Mouse (Mus musculus): ENCODE measurements at regions not wholly inside any gene's neighbourhood (a gene's known extent, or its start where the extent isn't known, plus 50 kb on each side); places are given as distances from the start of the nearest gene placed in this dataset.

- peak; percentile 37 for DNase-seq (ENCODE audit: low spot score)
- no peak; the same call in 1 of the 2 replicates for ATAC-seq (ENCODE audit: low FRiP score)
- WGBS, result 76% methylated on average over 10 of the region's 10 CpGs
These were observed 64.9 kb upstream of the Sipa1l1 start for GRCm38 (mm10) chr12:82104211-82104610.

GRCm38 (mm10) chr12:82105184-82106031, 63.7 kb upstream of the Sipa1l1 start:
- H3K4me3 ChIP-seq (replicated peaks; ENCODE audit: low read length), result no peak overlapping the region
- 0 out of 2 replicates have a peak, but pooled peaks cover 5% of the 10 kb centered on the region for H3K4me1 ChIP-seq (replicated peaks; ENCODE audit: control insufficient read depth, insufficient read depth, low read length)
- no peak overlapping the region for H3K4me2 ChIP-seq (replicated peaks)
- H3K27me3 ChIP-seq (ENCODE audit: control insufficient read depth, insufficient read depth, low read length), result no peaks in the 10 kb centered on the region
- DNase-seq (ENCODE audit: low spot score), result no peak
- H3K9ac ChIP-seq, result no peak overlapping the region
- WGBS, result 69% methylated on average over 17 of the region's 17 CpGs
- ATAC-seq (ENCODE audit: low FRiP score), result no peak
- H3K36me3 ChIP-seq (replicated peaks; ENCODE audit: control insufficient read depth, insufficient read depth), result no peaks in the 10 kb centered on the region
- H3K27ac ChIP-seq, result no peak overlapping the region
- no peaks in the 10 kb centered on the region for H3K9me3 ChIP-seq (ENCODE audit: control insufficient read depth, low read length)

More at GRCm38 (mm10) chr12:82104211-82104610, 64.9 kb upstream of the Sipa1l1 start:
- Histone ChIP-seq H3K9ac (no peak overlapping the region), H3K4me2 (replicated peaks) (no peak overlapping the region), H3K27me3 (ENCODE audit: control insufficient read depth, insufficient read depth, low read length) (no peaks in the 10 kb centered on the region), H3K9me3 (ENCODE audit: control insufficient read depth, low read length) (no peaks in the 10 kb centered on the region), H3K4me3 (replicated peaks; ENCODE audit: low read length) (no peak overlapping the region), H3K4me1 (replicated peaks; ENCODE audit: control insufficient read depth, insufficient read depth, low read length) (0 out of 2 replicates have a peak, but pooled peaks cover 5% of the 10 kb centered on the region), H3K36me3 (replicated peaks; ENCODE audit: control insufficient read depth, insufficient read depth) (no peaks in the 10 kb centered on the region), H3K27ac (no peak overlapping the region)

- 74% methylated on average over 7 of the region's 7 CpGs for WGBS
- ATAC-seq (ENCODE audit: low FRiP score) (no peak), DNase-seq (ENCODE audit: low spot score) (no peak)
- Histone ChIP-seq H3K27me3 (ENCODE audit: control insufficient read depth, insufficient read depth, low read length) (no peaks in the 10 kb centered on the region), H3K36me3 (replicated peaks; ENCODE audit: control insufficient read depth, insufficient read depth) (no peaks in the 10 kb centered on the region), H3K4me2 (replicated peaks) (no peak overlapping the region), H3K4me3 (replicated peaks; ENCODE audit: low read length) (no peak overlapping the region), H3K9me3 (ENCODE audit: control insufficient read depth, low read length) (0 out of 2 replicates have a peak, but pooled peaks cover 7% of the 10 kb centered on the region), H3K9ac (no peak overlapping the region), H3K4me1 (replicated peaks; ENCODE audit: control insufficient read depth, insufficient read depth, low read length) (no peaks in the 10 kb centered on the region), H3K27ac (no peak overlapping the region)
These were observed 53.4 kb upstream of the Sipa1l1 start for GRCm38 (mm10) chr12:82115766-82116165.

All from hindbrain, embryonic 14.5 days (tissue).